Mouse (Mus musculus) small intestine, adult 2 months (tissue): ENCODE results near the gene Car6.

ENCODE experiments used
- CTCF ChIP-seq: fragments of 200-500 bp; IDR thresholded peaks from 2 replicates; pipeline ENCODE4 v1.5.1; 2012; ENCODE audit warnings: low read depth, mild to moderate bottlenecking, control low read depth, inconsistent platforms, low read length, moderate library complexity, mixed read lengths; ENCODE audit not compliant: insufficient replicate concordance, insufficient read length; ENCODE audit errors: extremely low read depth
- POLR2A ChIP-seq: fragments of 200-500 bp; IDR thresholded peaks from 2 replicates; pipeline ENCODE4 v1.6.1; 2012; ENCODE audit warnings: low read depth, mild to moderate bottlenecking, control low read depth, inconsistent platforms, low read length, moderate library complexity

- TF ChIP-seq CTCF = peak; percentile 41; the same call in 1 of the 2 replicates
- TF ChIP-seq POLR2A = no peak
Observed at GRCm38 (mm10) chr4:150213910-150214309, 12.8 kb upstream of the Car6 start.
